Mouse (Mus musculus) megakaryocyte, embryonic 14.5 days (primary cell): ENCODE measurements around the gene Zfp248.

Experiments used
- FLI1 ChIP-seq: IDR thresholded peaks from 2 replicates; pipeline ENCODE4 v1.6.1; 2012; ENCODE audit warnings: low read length, inconsistent platforms, mixed read lengths
- GATA1 ChIP-seq: IDR thresholded peaks from 3 replicates; pipeline ENCODE4 v1.6.1; 2012; ENCODE audit warnings: mixed read lengths, low read length, inconsistent platforms, borderline replicate concordance

- TF ChIP-seq GATA1 (no peak), FLI1 (no peak)
These were observed 46.8 kb downstream of the Zfp248 start for GRCm38 (mm10) chr6:118408510-118408909.
